Mouse (Mus musculus) monocyte, adult 2 months (primary cell): Measurements from ENCODE around the gene Retreg2.

Experiments used
- DNase-seq, 2 experiments: peaks; one replicate each; pipeline ENCODE4 v3.0.0; 2022; ENCODE audit warnings: low spot score in 2 of 2, low read depth in 1 of 2

Retreg2 gene

DNA sequence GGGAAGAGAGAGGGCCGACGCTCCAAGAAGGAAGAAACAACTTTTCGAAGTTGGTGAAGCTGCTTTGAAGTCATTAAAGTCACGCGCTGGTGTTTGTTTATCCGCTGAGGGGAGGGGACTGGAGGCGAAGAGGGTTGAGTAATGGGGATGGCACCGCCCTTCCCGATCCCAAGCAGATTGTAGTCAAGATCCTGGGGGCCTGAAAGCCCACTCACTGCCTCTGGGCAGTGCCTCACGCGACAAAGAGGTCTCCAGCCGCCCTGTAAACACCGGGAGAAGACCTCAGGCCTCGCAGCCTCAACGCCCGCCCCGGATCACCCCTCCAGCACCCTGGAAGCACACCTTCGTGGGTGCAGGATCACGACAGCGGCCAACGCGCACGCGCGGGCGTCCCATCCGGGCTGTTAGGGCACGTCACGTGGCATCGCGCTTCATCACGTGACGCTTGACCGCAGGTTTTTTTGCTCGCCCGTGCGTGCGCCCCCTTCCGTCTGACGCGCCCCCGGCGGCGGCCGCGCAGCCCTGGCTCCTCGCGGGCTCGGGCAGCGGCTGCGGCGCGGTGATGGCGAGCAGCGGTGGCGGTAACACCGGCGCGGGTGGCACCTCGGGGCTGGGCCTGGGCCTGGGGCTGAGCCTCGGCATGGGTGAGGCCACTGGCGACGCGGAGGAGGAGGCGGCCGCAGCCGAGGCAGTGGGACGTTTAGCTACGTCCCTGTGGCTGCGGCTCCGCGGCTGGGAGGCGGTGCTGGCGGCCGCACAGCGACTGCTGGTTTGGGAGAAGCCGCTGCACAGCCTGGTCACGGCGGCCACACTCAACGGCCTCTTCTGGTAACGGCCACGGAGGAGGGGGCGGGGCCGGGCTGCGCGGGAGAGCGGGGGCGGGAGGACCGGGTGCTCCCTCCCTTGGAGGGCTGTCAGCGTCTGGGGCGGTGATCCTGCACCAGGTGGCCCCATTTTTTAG lies at the start of gene Retreg2, which contains the start of gene Cnppd1:
Retreg2 (plus strand) TSS at position 478 of the 961 bp plus-strand sequence.
Cnppd1 (minus strand) TSS at position 411 of the 961 bp plus-strand sequence.
- peak; percentile 80 to 95 for DNase-seq

DNA sequence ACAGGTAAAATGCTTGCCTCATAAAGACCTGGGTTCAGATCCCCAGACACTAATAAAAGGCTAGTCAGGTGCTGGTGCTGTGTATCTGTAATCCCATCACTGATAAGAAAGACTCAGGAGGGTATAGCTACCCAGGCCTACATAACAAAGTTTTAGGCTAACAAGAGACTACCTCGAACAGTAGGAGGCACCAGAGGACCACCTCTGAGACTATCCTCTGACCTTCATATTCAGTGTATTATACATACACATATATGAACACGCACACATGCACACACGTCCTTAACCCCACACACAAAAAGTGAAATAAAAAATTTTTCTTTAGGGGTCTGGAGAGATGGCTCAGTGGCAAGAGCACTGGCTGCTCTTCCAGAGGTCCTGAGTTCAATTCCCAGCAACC lies 20.4 kb upstream of the Retreg2 start:
- no peak for DNase-seq

DNA sequence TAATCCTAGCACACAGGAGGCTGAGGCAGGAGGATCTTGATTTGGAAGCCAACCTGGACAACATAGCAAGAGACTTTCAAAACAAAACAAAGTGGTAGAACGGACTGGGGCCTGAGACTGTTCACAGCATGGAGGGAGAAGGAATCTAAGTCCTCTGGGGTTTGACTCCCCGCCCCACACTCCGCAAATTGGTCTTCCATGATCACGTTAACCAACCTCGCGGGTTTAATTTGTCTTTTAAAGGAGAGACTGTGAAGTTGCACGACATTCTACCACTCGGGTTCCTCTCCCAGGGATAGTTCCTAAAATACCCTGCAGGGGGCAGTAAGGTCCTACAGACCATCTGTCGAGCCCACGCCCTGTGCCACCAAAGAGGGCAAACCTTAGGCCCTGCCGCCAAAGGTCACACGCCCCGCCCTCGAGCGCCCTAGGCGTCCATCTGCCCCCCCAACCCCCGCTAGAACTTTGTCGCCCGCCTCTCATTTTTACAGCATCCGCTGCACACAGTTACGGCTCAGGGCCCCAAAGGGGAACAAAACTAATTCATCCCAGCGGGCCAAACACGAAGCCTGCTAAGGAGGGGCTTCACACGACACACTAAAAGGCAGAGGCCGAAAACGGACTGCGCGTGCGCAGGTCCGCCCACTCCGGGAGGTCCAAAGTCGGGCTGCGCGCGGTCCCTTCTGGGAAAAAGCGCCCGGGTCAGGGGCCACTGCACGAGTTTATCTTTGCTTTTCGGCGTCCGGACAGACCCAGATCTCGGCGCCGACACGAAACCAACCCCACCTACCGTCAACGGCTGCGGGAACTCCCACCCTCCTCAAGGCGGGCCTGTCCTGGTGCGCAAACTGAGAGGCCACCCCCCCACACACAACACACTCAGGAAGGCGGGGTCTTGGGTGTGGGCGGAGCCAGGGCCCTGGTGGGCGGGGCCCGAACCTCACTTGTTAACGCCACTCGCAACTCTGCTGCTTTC lies 17.9 kb upstream of the Retreg2 start, which contains the start of gene Nhej1:
Nhej1 (minus strand) TSS at position 855 of the 976 bp plus-strand sequence.
- DNase-seq, result peak; percentile 76 to 87

DNA sequence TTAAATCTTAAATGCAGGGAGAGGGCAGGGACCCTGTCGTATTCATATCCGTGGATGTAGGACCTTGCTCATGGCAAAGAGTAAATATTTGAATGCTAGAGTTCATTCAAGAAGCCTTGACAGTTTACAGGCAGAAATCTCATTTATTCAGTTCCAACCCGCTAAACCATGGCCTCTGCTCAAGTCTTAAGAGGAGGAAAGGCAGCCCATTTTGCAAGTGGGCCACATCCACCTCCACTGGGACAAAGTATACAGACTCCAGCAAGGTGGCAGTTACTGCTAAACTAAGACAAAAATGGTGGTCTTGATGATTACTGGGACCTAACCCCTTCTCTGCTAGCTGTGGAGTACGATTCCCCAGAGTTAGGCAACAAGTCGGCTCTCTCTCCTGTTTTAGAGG lies 17.2 kb upstream of the Retreg2 start:
- no peak for DNase-seq

DNA sequence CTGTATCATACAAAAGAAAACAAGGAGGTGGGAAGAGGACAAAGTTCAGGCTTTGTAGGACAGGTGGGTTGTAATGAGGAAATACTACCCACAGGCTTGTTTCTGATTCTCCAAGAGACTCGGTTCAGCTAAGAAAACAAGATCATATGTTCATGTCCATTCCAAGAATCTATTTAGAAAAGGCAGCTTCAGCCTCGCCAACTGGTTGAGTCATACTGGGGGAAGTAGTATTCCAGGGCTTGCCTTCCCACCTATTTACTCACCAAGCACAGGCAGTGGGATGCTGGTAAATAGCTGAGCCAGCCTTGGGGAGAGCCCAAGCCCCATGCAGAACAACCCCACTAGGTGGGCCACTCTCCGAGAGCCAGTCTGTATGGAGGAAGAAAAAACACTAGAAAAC lies 13.9 kb upstream of the Retreg2 start:
- no peak for DNase-seq

DNA sequence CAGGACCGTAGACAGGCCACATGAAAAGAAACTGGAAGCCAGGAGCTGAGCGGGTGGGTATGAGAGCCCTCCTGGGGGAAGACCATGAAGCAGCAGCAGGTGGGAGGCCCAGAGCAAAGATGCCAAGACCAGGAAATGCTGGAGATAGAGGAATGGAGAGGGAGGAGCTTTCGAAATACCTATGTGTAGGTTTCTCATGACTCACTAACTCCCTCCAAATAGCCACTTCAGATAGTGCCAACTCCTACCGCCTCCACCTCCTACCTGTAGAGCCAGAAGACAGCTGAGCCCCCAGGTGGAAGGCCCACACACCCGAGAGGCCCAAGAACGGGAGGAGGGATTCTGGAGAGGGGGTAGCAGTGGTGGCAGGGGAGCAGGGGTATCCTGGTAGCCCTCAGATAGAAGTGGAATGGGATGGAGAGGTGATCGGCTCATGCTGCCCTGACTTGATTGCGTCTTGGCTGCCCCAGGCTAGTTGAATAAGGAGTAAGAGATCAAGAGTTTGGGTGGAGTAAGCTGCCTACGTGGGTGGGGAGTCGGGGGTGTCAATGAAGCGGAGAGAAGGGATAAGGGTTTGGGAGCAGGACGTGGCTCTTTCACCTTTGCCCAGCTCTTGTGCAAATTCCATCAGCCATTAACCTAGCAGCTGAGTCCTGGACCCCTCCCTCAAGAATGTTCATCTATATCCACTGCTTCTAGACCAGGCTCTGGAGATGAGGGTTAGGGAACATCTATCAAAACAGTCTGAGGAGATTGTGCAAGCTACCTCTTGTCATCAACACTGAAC lies 9.0 kb upstream of the Retreg2 start, which contains the start of gene Slc23a3:
Slc23a3 (minus strand) TSS at position 470 of the 787 bp plus-strand sequence.
- DNase-seq, result no peak

DNA sequence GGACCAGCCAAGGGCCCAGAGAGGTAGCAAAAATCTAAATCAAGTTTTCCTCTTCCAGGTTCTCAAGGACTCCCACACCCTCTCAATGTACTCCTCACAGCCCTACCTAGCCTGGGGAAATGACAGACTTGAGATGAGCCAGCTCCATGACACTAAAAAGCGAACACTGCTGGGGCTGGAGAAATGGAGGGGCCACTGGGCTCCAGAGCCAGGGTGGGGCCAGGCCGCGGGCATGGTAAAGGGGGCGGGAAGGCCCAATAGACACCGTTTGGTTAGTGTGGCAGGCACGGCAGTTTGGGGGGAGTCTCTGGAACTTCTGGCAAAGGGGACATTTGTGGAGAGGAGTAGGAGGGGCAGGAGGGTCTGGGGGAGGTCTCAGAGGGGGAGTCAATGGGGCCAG lies 6.3 kb upstream of the Retreg2 start:
- DNase-seq, result no peak

DNA sequence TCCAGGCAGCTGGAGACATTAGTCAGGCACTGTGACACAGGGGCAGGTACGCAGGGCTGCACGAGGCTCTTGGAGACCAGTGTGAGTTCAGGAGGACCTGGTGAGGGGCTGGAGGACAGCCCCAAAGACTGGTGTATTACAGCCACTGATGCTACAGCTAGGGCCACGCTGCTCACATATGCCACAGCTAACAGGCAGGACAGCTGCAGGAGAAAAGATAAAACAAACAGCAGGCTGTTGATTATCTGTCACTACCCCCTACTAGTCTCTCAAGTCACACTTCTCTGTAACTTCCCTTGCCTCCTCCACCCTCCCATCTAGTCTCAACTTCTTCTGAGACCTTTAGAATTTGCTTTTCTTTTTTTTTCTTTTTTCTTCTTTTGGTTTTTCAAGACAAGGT lies 5.8 kb upstream of the Retreg2 start:
- no peak for DNase-seq

DNA sequence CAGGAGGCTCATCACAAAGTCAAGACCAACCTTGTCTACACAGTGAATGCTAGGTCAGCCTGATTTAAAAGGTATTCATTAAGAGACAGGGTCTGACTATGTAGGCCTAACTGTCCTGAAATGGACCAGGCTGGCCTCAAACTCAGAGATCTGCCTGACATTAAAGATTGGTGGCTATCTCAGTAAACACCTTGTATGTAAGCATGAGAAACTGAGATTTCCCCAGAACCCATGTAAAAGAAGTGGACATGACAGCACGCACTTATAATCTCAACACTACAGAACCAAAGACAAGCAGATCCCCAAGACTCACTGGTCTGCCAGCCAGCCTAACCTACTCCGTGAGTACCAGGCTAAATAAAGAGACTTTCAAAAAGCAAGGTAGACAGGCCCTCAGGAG lies 4.1 kb upstream of the Retreg2 start:
- no peak for DNase-seq

DNA sequence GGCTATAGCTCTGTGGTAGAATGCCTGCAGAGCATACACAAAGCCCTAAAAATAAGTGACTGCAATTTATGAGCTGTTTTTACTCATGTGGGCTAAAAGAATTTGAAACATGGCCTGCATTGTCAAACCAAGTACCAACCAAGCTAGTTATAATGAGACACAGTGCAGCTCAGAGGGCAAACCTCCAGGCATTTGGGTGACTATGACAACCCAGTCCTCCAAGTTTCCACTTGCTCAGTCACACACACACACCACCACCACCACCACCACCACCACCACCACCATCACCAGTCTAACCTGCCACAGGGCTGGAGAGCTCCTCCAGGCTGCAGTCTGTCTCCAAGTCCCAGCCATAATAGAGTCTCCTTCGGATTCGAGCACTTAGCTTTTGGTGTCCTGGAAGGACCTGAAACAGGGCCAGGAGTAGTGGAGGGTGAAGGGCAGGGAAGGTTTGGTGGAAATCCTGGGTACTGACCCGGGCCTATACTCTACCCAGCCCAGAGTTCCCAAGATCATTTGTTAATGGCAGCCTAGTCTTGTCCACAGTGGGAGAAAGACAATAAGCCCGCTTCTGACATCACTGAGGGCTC lies 1.9 kb upstream of the Retreg2 start:
- DNase-seq, result no peak

DNA sequence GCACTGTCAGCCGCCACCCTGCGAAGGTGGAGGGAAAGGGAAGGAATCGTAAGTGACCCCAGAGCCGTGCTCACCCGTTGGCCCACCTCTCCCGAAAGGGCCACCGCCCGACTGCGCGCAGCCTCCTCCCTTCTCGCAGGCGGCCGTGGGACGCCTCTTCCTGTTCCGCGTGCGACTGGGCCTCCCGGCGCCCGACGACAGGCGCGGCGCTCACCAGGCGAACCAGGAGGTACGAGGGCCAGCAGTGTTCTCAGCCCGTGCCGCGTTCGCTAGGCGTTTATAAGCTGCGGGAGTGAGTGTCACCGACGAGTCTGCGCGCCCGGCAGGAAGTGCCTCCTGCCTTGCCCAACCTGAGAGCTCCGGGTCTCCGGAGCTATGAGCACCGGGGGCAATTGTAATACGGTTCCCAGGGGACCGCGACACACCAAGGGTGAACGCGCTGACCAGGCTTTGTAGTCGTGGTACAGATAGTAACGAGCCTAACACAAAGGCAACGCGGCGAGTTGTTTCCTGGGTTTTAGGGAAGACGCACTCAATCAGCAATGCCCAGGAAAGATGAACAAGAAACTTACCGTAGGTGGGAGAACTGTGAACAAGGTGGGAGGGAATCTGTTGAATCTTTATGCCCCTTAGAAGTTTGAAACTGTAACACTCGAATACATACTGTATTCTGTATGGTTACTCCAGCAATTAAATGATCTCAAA lies 940 bp upstream of the Retreg2 start:
- DNase-seq, result peak in 1 of 2 experiments; percentile 63

DNA sequence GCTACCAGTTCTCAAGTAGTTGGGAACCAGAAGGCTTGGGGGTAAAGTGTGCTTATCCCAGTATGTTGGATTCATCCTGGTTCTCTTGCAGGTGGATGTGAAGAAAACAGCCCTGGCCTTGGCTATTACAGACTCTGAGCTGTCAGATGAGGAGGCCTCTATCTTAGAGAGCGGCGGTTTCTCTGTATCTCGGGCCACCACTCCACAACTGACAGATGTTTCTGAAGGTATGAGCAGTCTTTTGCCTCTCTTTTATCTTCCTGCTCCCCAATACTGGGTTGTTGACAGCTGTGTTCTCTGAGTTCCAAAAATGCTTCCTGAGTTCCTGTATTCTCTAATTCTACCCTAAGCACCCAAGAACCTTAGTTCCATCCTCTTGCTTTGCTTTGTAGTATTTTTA lies 3.0 kb downstream of the Retreg2 start:
- no peak for DNase-seq

DNA sequence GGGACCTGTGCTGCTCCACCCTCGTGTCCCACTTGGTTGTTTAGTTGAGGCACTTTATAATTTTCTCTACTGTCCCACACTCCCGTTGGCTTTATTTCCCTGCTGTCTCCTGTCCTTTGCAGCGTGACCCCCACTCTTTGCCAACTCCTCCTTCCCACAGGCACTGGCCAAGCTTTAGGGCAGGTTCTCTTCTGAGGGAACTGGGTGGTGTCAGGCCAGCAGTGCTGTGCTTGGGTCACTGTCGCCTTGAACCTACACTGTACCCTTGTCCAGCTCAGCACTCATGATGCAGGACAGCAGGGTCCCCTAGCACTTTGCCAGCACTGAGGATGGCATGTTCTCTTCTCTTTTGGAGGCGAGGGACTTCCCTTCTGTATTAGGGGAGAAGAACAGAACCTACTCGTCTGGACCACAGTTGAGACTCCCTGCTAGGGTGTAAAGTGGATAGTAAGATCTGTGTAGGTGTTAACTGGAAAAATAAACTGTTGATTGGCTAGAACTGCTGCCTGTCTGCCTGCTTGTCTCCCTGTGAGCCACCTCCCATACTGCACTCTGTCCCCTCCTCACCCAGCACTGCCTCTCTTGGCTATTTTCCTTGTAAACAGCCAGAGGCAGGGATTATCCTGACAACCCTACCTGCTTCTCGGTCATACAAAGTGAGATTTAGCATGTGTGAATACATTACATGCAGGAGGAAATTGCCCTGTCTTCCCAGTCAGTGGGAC lies 5.0 kb downstream of the Retreg2 start:
- DNase-seq, result no peak

DNA sequence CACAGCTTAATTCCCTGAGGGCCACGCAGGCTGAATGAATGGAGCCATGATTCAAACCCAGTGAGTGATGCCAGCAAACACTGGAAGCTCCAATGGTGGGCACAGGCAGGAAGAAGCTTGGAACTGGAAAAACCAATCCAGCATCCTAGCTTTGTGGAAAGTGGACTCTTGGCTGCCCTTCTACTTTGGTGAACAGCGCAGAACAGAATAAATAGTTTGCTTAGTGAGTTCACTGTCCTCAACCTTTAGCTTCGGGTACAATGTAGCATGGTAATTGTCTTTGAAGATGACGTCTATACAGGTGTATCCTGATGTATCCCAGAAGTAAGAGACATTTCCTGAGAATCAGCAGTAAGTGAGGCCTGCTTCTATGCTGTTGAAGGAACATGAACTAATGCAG lies 6.1 kb downstream of the Retreg2 start:
- DNase-seq, result no peak

DNA sequence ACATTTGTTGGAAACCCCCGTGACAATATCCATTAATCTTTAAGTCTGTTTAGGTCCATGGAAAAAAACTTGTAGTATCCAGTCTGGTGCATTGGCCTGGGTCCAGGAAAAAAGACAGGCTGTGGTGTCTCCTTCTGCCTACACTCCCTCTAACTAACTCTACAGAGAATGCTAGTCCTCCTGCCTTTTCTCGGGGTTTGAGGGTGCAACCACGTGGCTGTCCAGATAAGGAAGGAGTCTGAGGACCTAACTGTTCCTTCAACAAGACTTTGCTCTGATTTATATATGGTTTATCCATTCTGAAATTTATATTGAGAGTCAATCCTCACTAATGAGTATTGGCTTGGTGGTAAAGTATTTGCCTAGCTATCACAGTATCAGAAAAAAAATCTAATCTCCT lies 13.3 kb downstream of the Retreg2 start:
- no peak for DNase-seq

DNA sequence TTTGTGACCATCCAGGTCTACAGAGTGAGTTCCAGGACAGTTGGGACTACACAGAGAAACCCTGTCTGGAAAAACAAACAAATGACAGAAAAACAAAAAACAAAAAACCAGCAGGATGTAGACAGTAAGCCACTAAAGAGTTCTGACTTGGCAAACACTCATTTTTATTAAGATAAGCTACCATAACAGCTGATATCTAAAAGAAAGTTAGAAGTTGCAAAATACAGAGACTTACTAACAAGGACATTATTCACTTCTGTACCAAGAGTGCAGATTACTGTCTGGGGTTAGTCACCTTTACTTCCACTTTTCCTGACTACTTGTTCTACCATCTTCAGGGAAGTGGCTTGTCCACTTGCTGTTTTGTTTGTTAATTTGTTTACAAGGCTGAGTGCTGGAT lies 16.4 kb downstream of the Retreg2 start:
- DNase-seq, result no peak

DNA sequence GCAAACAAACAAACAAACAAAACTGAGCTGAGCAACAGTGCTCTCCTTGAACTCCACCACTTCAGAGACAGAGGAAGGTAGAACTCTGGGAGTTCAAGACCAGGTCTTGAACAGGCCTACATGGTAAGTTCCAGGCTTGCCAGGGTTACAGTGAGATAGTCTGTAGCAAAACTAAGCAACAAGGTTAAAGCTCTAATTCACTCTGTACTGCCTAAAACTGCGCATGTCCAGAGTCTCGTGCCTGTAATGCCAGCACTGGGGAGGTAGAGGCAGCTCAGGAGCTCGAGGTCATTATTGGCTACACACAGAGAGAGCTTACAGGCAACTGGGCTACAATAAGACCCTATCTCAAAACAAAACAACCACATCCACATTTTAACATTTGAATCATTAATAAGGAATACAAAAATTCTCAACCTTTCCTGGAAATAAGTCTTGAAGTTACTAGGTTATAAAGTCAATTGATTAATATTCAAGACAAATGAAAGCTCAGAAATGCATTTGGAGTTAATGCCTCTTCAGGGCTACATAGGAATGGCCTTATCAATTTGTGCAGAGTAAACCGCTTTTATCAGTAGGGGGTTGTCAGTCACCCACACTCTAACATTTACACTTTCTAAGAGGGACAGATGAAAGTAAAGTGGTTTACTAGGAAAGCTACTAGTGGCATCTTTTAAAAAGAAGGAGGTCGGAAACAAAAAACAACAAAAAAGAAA lies 17.1 kb downstream of the Retreg2 start:
- no peak for DNase-seq

DNA sequence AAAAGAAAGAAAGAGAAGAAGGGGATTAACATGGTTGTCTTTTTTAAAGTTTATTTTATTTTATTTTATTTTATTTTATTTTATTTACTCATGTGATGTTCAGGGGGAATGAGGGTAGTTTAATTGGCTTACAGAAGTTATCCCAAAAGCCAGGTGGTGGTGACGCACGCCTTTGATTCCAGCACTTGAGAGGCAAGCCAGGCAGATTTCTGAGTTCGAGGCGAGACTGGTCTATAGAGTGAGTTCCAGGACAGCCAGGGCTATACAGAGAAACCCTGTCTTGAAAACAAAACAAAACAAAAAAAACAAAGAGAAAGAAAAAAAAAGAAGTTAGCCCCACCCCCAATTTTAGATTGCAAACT lies 17.7 kb downstream of the Retreg2 start:
- DNase-seq, result no peak
